Mouse (Mus musculus) small intestine, adult 10 weeks (tissue): ENCODE data around the gene Kif3a. TPM values are rescaled to one million over a fixed set of nuclear protein-coding genes. Genes with fewer than 3 reads are reported as not detected.

ENCODE experiments used
- polyA plus RNA-seq: library from polyadenylated mRNA; stranded (reverse); fragments of 350-450 nt; fragmentation: Illumina TruSeq; extraction: RNeasy Lipid Tissue Mini Kit (QIAGEN cat#74804); gene quantifications from one replicate; pipeline ENCODE4 v1.2.3, GENCODE M21; 2014; ENCODE audit warnings: low replicate concordance

Kif3a gene
- 3.8 TPM for polyA plus RNA-seq

GRCm38 (mm10) chr11:53567224-53568014 lies at the start of gene Kif3a:
Kif3a (plus strand) TSS chr11:53567379.

GRCm38 (mm10) chr11:53519207-53520121 lies 47.7 kb upstream of the Kif3a start, which contains the start of gene Sept8:
Sept8 (plus strand) TSS chr11:53519257.

GRCm38 (mm10) chr11:53618619-53619198 lies 51.5 kb downstream of the Kif3a start, which contains the start of gene Il4:
Il4 (minus strand) TSS chr11:53618669.

GRCm38 (mm10) chr11:53634556-53634955 lies 67.4 kb downstream of the Kif3a start, which contains the start of gene Il13:
Il13 (minus strand) TSS chr11:53634702.

Other genes with a start within 250 kb of the Kif3a start
- 19.8 TPM for gene Zcchc10, start 242.7 kb upstream of the Kif3a start, polyA plus RNA-seq
- 123 TPM for gene Aff4, start 216.5 kb upstream of the Kif3a start, polyA plus RNA-seq
- 235 TPM for gene Leap2, start 144.2 kb upstream of the Kif3a start, polyA plus RNA-seq
- 14.6 TPM for gene Uqcrq, start 136.5 kb upstream of the Kif3a start, polyA plus RNA-seq
- gene Gdf9, start 136.4 kb upstream of the Kif3a start, polyA plus RNA-seq: not detected
- not detected for gene Gm10447, start 110.3 kb upstream of the Kif3a start, polyA plus RNA-seq
- 0.19 TPM for gene Shroom1, start 110.2 kb upstream of the Kif3a start, polyA plus RNA-seq
- gene Gm9837, start 96.9 kb upstream of the Kif3a start, polyA plus RNA-seq: not detected
- not detected for gene Gm9945, start 87.2 kb upstream of the Kif3a start, polyA plus RNA-seq
- gene Sowaha, start 87.1 kb upstream of the Kif3a start, polyA plus RNA-seq: 22.2 TPM
- gene Sept8, start 48.1 kb upstream of the Kif3a start, polyA plus RNA-seq: 5.9 TPM
- not detected for gene Il4, start 51.3 kb downstream of the Kif3a start, polyA plus RNA-seq
- gene Il13, start 67.3 kb downstream of the Kif3a start, polyA plus RNA-seq: not detected
- 21.9 TPM for gene Rad50, start 139.9 kb downstream of the Kif3a start, polyA plus RNA-seq
- gene Il5, start 153.4 kb downstream of the Kif3a start, polyA plus RNA-seq: not detected
- 6.7 TPM for gene Irf1, start 202.6 kb downstream of the Kif3a start, polyA plus RNA-seq
- gene Gm17334, start 205.8 kb downstream of the Kif3a start, polyA plus RNA-seq: not detected